Mouse (Mus musculus): Measurements from ENCODE around the gene Pik3r6. TPM values are rescaled to one million over a fixed set of nuclear protein-coding genes. Genes with fewer than 3 reads are reported as not detected.

The Pik3r6 gene
- total RNA-seq, 2 experiments from 2014 or later = 1.5 to 1.8 TPM

- DNase-seq (ENCODE audit: low spot score in 2 of 2) = no peak
Measured at GRCm38 (mm10) chr11:68577076-68577475, 74.3 kb downstream of the Pik3r6 start.

- peak; percentile 30 to 55 for DNase-seq (ENCODE audit: low spot score in 2 of 2)
Measured at GRCm38 (mm10) chr11:68579462-68579881, 76.7 kb downstream of the Pik3r6 start.

- no peak for DNase-seq (ENCODE audit: low spot score in 2 of 2)
Measured at GRCm38 (mm10) chr11:68580566-68580965, 77.7 kb downstream of the Pik3r6 start.

- DNase-seq (ENCODE audit: low spot score in 2 of 2) = peak; percentile 66 to 77
Measured at GRCm38 (mm10) chr11:68583225-68583624, 80.4 kb downstream of the Pik3r6 start.

- no peak for DNase-seq (ENCODE audit: low spot score in 2 of 2)
Measured at GRCm38 (mm10) chr11:68583906-68584480, 81.2 kb downstream of the Pik3r6 start.

- no peak for DNase-seq (ENCODE audit: low spot score in 2 of 2)
Measured at GRCm38 (mm10) chr11:68585890-68586289, 83.1 kb downstream of the Pik3r6 start.

GRCm38 (mm10) chr11:68586721-68587120 lies 83.9 kb downstream of the Pik3r6 start, which contains the start of gene Ccdc42:
Ccdc42 (plus strand) TSS chr11:68587021.
- DNase-seq (ENCODE audit: low spot score in 2 of 2) = no peak

GRCm38 (mm10) chr11:68589055-68589809 lies 86.4 kb downstream of the Pik3r6 start:
- DNase-seq (ENCODE audit: low spot score in 2 of 2) = peak; percentile 55 to 91

- DNase-seq (ENCODE audit: low spot score in 2 of 2) = no peak
Measured at GRCm38 (mm10) chr11:68591708-68592107, 88.9 kb downstream of the Pik3r6 start.

- DNase-seq (ENCODE audit: low spot score in 2 of 2) = no peak
Measured at GRCm38 (mm10) chr11:68593247-68593646, 90.4 kb downstream of the Pik3r6 start.

GRCm38 (mm10) chr11:68597912-68598311 lies 95.1 kb downstream of the Pik3r6 start:
- no peak for DNase-seq (ENCODE audit: low spot score in 2 of 2)

- DNase-seq (ENCODE audit: low spot score in 2 of 2) = no peak
Measured at GRCm38 (mm10) chr11:68600551-68601021, 97.8 kb downstream of the Pik3r6 start.

GRCm38 (mm10) chr11:68601486-68601991 lies 98.7 kb downstream of the Pik3r6 start:
- no peak for DNase-seq (ENCODE audit: low spot score in 2 of 2)

Other genes starting within 250 kb of the Pik3r6 start
- 1 to 10 TPM; 5.7 to 6.9 TPM for gene Ntn1, start 102.2 kb upstream of the Pik3r6 start, total RNA-seq (2021)
- gene Pik3r5, start 70.9 kb upstream of the Pik3r6 start, total RNA-seq (2021) = 1 to 10 TPM; 2.4 to 2.8 TPM
- not detected for gene Mfsd6l, start 53.2 kb downstream of the Pik3r6 start, total RNA-seq (2021)
- 1 to 10 TPM; 1.2 to 2.5 TPM for gene Ccdc42, start 84.0 kb downstream of the Pik3r6 start, total RNA-seq (2021)
- 100 to 1,000 TPM; 140 to 146 TPM for gene Myh10, start 188.5 kb downstream of the Pik3r6 start, total RNA-seq (2021)